Mouse (Mus musculus) c-Kit-positive CD71-positive TER-119-negative erythroid progenitor cells, embryonic 14.5 days (primary cell): ENCODE results near the gene Chrna9.
"Not testable (repeated sequence)": the region's sequence is repeated elsewhere in the genome, so short reads cannot be mapped to it uniquely, and the experiment has no call there.

Source experiments
- DNase-seq: peaks from one replicate; pipeline ENCODE4 v3.0.0-alpha.2; 2013; ENCODE audit warnings: low read depth

Chrna9 gene

GRCm38 (mm10) chr5:65958597-65958996 lies 23.9 kb downstream of the Chrna9 start:
- no peak for DNase-seq

GRCm38 (mm10) chr5:65959893-65960596 lies 25.3 kb downstream of the Chrna9 start:
- no peak for DNase-seq

GRCm38 (mm10) chr5:65960597-65960950 lies 25.9 kb downstream of the Chrna9 start:
- DNase-seq: no peak

GRCm38 (mm10) chr5:65963291-65963690 lies 28.6 kb downstream of the Chrna9 start:
- no peak for DNase-seq

- no peak for DNase-seq
Measured at GRCm38 (mm10) chr5:65965771-65966279, 31.1 kb downstream of the Chrna9 start.

GRCm38 (mm10) chr5:65967091-65967490 lies 32.4 kb downstream of the Chrna9 start:
- DNase-seq: no peak

- no peak for DNase-seq
Measured at GRCm38 (mm10) chr5:65968004-65968403, 33.3 kb downstream of the Chrna9 start.

GRCm38 (mm10) chr5:65973189-65973588 lies 38.5 kb downstream of the Chrna9 start:
- DNase-seq: no peak

GRCm38 (mm10) chr5:65975731-65976130 lies 41.0 kb downstream of the Chrna9 start:
- no peak for DNase-seq

GRCm38 (mm10) chr5:65986426-65986825 lies 51.7 kb downstream of the Chrna9 start:
- DNase-seq: no peak

- not testable (repeated sequence) for DNase-seq
Measured at GRCm38 (mm10) chr5:65987004-65987403, 52.3 kb downstream of the Chrna9 start.

- DNase-seq: peak; percentile 6
Measured at GRCm38 (mm10) chr5:65991191-65991590, 56.5 kb downstream of the Chrna9 start.

GRCm38 (mm10) chr5:65994643-65995042 lies 59.9 kb downstream of the Chrna9 start:
- no peak for DNase-seq

- no peak for DNase-seq
Measured at GRCm38 (mm10) chr5:65997813-65998212, 63.1 kb downstream of the Chrna9 start.

GRCm38 (mm10) chr5:65999106-65999505 lies 64.4 kb downstream of the Chrna9 start:
- DNase-seq: no peak

- DNase-seq: no peak
Measured at GRCm38 (mm10) chr5:66000074-66000473, 65.4 kb downstream of the Chrna9 start.

- DNase-seq: no peak
Measured at GRCm38 (mm10) chr5:66000567-66001125, 65.9 kb downstream of the Chrna9 start.

- no peak for DNase-seq
Measured at GRCm38 (mm10) chr5:66001232-66001631, 66.5 kb downstream of the Chrna9 start.

GRCm38 (mm10) chr5:66004134-66004925 lies 69.6 kb downstream of the Chrna9 start, which contains the start of gene 9130230L23Rik:
Gene 9130230L23Rik (minus strand): TSS chr5:66004285.
- no peak for DNase-seq

GRCm38 (mm10) chr5:66005041-66005678 lies 70.4 kb downstream of the Chrna9 start:
- no peak for DNase-seq

GRCm38 (mm10) chr5:66008245-66008967 lies 73.7 kb downstream of the Chrna9 start:
- DNase-seq: no peak

- no peak for DNase-seq
Measured at GRCm38 (mm10) chr5:66013999-66014398, 79.3 kb downstream of the Chrna9 start.
